In the genomic region with DNA sequence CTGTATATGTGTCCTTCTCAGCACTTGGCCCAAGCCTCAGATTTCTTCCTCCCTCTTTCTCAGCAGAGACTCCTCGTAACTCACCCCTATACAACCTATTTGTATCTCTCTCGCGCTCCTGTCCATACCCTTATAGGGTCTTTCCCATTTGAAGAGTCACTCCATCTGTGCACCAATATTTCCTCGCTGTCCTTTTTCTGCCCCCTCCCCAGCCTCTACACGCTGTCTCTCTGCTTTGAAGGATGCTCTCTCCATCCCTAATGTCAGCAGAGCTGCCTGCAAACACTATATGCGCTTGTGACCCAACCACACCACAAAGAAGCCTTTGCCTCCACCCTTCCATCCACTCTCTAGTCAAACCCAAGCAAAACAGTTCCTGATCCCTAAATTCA, we compare ENCODE assay signal across 13 mouse cellular contexts.
"Had no signal": no experiment of that assay in that cellular context is flagged by ENCODE, and none has a peak within 500 bp of the region (broad histone marks: within the 10 kb centered on the region; RNA-seq: fewer than 3 reads in every experiment).

No protein-coding gene starts in this region.

- H3K27ac ChIP-seq: intestine, embryonic 15.5 days; limb, embryonic 12.5 days; limb, embryonic 15.5 days; liver, embryonic 14.5 days had no signal

- DNase-seq: left cerebral cortex, postnatal 4 days; lung, adult 18-20 months; lung, postnatal 10 days; lung, postnatal 4 days; midbrain, embryonic 14.5 days; thymus, adult 2 months; thymus, postnatal 14 days had no signal

- H3K4me2 ChIP-seq: intestine, embryonic 15.5 days; limb, embryonic 12.5 days; limb, embryonic 15.5 days; midbrain, embryonic 11.5 days had no signal

- H3K9ac ChIP-seq: intestine, embryonic 15.5 days; limb, embryonic 12.5 days; limb, embryonic 15.5 days; liver, embryonic 14.5 days had no signal

- H3K4me3 ChIP-seq: intestine, embryonic 15.5 days; limb, embryonic 12.5 days; limb, embryonic 15.5 days had no signal

- H3K27me3 ChIP-seq: intestine, embryonic 15.5 days; limb, embryonic 12.5 days; limb, embryonic 15.5 days had no signal

- ATAC-seq: hindbrain, embryonic 16.5 days had no signal

- H3K9me3 ChIP-seq: intestine, embryonic 15.5 days; limb, embryonic 12.5 days; limb, embryonic 15.5 days had no signal
